Mouse (Mus musculus): ENCODE measurements around the gene Cript.
A peak's percentile ranks its signal among the peaks of the same experiment; 100 is the strongest.

The Cript gene

GRCm38 (mm10) chr17:87025269-87025949 is at the start of gene Cript, which contains the start of gene Pigf:
Gene Cript, plus strand, starts transcription at chr17:87025550.
Gene Pigf, minus strand, starts transcription at chr17:87025406.
- peak; percentile 96 to 99 for DNase-seq

GRCm38 (mm10) chr17:86976387-86976786 is 49.0 kb upstream of the Cript start:
- DNase-seq, result no peak

GRCm38 (mm10) chr17:86978496-86978895 is 46.9 kb upstream of the Cript start:
- DNase-seq, result no peak

DNA sequence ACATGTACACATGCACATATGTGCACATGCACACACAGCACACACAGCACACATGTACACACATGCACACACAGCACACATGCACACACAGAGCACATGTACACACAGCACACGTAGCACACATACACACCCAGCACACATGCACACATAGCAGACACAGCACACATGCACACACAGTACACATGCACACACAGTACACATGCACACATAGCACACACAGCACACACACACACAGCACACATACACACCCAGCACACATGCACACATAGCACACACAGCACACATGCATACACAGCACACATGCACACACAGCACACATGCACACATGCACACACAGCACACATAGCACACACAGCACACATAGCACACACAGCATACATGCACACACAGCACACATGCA is 44.1 kb upstream of the Cript start:
- DNase-seq, result no peak

DNA sequence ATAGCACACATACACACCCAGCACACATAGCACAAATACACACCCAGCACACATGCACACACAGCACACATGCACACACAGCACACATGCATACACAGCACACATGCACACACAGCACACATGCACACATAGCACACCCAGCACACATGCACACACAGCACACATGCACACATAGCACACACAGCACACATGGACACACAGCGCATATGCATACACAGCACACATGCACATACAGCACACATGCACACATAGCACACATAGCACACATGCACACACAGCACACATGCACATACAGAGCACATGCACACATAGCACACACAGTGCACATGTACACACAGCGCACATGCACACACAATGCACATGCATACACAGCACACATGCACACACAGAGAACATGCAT is 43.6 kb upstream of the Cript start:
- no peak for DNase-seq

DNA sequence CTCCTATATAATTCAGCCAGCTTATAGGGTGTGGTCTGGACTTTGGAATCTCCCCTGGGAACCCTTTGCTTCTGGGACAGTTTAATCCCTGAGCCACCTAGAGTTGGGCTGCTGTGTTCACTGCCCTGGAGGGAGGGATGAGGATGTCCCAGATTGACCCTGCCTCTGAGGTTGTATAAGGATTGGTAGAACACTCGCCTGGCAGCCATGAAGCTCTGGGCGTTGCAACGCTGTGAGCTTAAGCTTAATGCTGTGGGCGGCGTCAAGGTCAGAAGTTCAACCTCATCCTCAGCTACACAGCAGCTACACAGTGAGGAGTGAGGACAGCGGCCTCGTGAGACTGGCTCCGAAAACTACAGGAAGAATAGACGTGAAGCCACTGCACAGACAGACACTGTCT is 42.9 kb upstream of the Cript start:
- no peak for DNase-seq

- DNase-seq, result no peak
Observed at GRCm38 (mm10) chr17:86986449-86987138, 38.8 kb upstream of the Cript start.

GRCm38 (mm10) chr17:86988161-86988560 is 37.2 kb upstream of the Cript start:
- DNase-seq, result no peak

DNA sequence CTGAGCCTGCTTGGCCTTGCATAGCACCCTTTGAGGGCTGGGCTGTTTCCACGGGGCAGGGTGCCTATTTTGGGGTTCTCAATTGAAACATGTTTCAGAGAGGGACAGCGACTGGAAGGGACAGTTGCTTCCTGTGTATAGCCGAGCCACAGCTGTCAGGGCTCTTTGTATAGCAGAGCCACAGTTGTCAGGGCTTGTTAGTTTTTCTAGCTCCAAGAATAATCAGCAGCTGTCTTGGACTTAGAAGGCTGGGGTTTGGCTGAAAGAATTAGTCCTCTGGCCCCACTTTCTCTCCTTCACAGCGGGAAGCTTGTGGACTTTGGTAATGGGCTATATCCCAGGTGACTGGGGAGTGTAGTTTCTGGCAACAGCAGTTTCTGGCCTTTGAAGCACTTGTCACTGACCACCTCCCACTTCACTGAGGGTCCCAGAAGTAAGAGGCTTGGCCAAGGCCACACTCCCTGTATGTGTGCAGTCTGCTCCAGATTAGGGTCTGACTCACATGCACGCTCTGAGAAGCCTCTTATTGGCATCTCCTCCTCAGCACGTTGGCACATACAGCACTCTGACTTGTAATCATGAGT is 36.7 kb upstream of the Cript start:
- DNase-seq, result no peak

DNA sequence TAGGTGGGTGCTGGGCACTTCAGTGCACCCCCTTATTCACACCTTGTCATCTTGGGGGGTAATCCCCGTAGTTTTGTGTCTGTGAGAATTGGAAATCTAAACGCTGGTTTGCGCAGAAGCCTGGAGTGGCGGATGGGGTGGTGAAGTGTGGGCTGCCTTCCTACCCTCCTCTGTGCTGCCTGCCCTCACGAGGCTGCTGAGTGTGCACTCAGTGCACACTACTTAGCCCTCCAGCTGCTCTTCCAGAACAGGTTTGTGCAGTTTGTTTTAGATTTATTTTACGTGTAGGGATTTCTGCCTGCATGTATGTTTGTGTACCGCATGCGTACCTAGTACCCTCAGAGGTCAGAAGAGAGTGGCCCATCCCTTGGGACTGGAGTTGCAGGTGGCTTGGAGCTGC is 34.0 kb upstream of the Cript start:
- DNase-seq, result no peak

DNA sequence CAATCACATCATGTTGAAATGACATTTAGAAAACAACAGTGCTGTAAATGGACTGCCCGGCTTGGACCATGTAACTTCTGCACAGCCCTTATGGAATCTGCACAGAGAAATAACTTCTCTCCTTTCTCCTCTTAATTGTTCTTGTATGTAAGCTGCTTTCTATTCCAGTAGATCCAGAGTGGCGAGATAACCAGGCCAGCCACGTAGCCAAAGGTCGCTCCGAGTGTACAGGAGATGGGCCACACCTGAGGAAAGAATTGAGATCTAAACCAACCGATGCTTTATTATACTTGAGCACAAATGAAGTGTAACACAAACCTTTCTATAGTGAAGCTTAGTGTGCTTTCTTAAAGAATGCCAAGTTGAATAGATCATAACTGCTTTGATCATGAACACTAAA is 28.0 kb upstream of the Cript start:
- DNase-seq, result no peak

DNA sequence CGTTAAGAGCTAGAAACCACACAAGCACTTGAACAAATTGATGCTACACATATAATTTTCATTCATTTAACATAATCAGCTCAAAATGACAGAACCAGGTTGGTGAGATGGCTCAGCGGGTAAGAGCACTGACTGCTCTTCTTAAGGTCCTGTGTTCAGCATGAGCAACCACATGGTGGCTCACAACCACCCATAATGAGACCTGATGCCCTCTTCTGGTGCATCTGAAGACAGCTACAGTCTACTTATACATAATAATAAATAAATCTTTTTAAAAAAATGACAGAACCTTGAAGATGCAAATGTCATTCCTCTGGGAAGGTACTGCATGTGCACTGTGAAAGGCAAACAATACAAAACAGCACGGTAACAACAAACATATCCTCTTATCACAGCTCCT is 16.4 kb upstream of the Cript start:
- DNase-seq, result no peak

GRCm38 (mm10) chr17:87011301-87012019 is 13.9 kb upstream of the Cript start:
- no peak for DNase-seq

DNA sequence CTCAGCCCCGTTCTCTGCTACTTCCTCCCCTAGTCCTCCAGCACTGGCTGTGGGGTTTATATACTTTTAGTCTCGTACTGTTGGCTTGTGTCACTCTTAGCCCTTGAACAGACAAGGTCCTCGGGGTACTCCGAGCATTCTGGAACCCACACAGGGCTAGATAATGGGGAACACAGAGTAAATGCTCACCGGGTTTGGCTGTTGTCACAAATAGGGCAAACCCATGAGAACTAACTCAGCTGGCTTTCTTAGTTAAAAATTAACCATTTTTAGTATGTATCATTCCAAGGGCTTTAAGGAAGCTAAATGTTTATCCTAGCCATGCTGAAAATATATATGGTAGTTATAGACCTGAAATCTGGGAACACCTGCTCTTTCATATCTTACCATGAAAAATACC is 5.7 kb upstream of the Cript start:
- no peak for DNase-seq

- no peak for DNase-seq
Observed at GRCm38 (mm10) chr17:87024491-87025242, 683 bp upstream of the Cript start.

- DNase-seq, result peak in 1 of 2 experiments; percentile 42
Observed at GRCm38 (mm10) chr17:87036141-87037073, 11.1 kb downstream of the Cript start.

DNA sequence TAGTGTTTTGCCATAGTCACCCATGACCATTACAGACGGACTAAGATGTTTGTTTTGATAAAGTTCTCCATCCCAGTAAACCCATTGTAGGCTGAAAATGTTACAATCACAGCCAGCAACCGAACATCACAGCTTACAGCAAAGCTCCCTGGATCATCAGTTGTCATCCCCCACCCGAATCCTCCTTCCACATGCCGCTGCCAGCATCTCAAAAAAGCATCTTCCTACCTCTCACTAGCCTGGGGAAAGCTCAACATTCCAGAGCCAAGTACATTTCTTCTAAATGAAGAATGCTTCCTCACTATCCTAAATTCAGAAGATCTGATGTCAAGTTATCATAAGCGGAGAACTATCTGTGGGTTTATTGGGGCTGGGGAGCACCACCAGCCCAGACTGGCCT is 13.1 kb downstream of the Cript start:
- DNase-seq, result no peak

DNA sequence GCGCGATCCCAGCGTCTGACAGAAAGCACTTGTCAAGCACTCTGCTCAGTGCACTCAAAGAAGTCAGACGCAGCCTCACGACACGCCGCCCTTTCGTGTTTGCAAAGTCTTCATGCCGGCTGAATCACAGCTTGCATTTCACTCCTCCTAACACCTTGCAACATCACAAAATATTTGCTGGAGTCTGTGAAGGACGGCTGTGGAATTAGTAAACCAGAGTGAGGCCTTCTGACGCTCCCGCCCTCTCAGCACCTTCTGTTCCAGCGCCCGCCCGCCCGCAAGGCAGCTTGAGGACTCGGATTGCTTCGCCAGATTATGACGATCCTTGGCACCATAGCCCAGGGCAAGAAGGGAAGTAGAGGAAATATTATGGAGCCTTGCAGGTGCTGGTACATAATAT is 16.4 kb downstream of the Cript start:
- DNase-seq, result no peak

DNA sequence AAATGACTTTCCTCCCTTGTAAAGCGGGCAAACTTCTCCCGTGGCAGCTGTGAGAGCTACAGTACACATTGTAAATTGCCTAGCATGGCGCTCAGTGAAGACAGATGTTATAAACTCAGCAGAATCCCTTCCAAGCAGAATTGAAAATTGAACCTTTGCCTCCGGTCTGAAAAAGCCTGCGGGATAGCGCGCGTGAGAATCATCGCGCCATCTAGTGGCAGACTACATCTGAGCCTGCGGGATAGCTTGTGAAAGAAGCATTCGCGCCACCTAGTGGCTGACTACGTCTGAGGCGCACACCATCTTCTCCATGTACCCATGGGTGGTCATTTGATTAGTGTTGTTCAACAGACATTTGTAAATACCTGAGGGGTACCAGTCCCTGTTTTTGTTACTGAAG is 19.0 kb downstream of the Cript start:
- peak; percentile 69 to 90 for DNase-seq

DNA sequence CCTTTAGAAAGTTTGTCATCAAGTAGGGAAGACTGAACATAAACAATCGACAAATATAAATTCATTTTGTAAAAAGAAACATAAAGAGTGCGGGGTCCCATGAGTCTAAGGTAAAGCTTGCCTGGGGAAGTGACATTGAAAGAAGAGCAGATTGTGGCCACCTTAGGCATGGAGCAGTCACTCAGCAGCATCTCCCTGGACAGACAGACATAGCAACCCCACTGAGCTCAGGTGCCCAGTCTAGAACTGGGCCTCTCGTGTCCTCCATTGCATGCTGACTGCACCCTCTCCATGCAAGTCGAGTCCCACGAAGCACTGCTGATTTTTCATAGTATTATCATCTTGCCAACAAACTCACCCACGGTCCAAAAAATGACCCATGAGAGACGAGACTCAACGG is 19.4 kb downstream of the Cript start:
- DNase-seq, result no peak

GRCm38 (mm10) chr17:87049696-87050095 is 24.3 kb downstream of the Cript start:
- DNase-seq, result no peak
